Comparison of ENCODE assay signal across 9 mouse cellular contexts in genomic region chr11:114829499-114830432, GRCm38 (mm10). TPM values are rescaled to one million over a fixed set of nuclear protein-coding genes. Genes with fewer than 3 reads are reported as not detected.
DNase-seq lines count a peak whose midpoint lies in the region; ATAC-seq lines count a peak whose summit lies in the region.
"Had no signal": no experiment of that assay in that cellular context is flagged by ENCODE, and none has a peak within 500 bp of the region (broad histone marks: within the 10 kb centered on the region; RNA-seq: fewer than 3 reads in every experiment).

No protein-coding gene starts in this region.

- DNase-seq in urinary bladder, adult 18-20 months (ENCODE audit: low spot score in 2 of 2), result peak; percentile 50 to 52
- no peak for DNase-seq in urinary bladder, postnatal 10 days (ENCODE audit: low spot score)
- peak; percentile 44 for DNase-seq in forebrain, embryonic 14.5 days (ENCODE audit: low spot score)
- peak; percentile 76 for DNase-seq in heart, postnatal 4 days
- DNase-seq in midbrain, embryonic 11.5 days (ENCODE audit: low spot score, missing footprints), result peak; percentile 92
- peak; percentile 81 for DNase-seq in urinary bladder, postnatal 14 days (ENCODE audit: low spot score)
- no peak for DNase-seq in layer of hippocampus, adult 18-20 months (ENCODE audit: low spot score in 2 of 2)

- H3K9me3 ChIP-seq in forebrain, embryonic 14.5 days (replicated peaks; ENCODE audit: control insufficient read depth, low read length), result no peaks in the 10 kb centered on the region
- H3K9me3 ChIP-seq in limb, embryonic 12.5 days, result no peaks in the 10 kb centered on the region
- H3K9me3 ChIP-seq in midbrain, embryonic 11.5 days (ENCODE audit: control insufficient read depth, low read length), result no peaks in the 10 kb centered on the region

- H3K4me3 ChIP-seq in forebrain, embryonic 14.5 days (ENCODE audit: low read depth, low read length), result no peak overlapping the region; the same call in 1 of the 2 replicates
- peak overlapping the region; percentile 31 for H3K4me3 ChIP-seq in limb, embryonic 12.5 days (replicated peaks)
- peak overlapping the region; percentile 17 for H3K4me3 ChIP-seq in midbrain, embryonic 11.5 days (ENCODE audit: low read depth, low read length)

- peak overlapping the region; percentile 43 for H3K4me2 ChIP-seq in forebrain, embryonic 14.5 days (ENCODE audit: low read length)
- H3K4me2 ChIP-seq in limb, embryonic 12.5 days, result peak overlapping the region; percentile 63
- peak overlapping the region; percentile 51 for H3K4me2 ChIP-seq in midbrain, embryonic 11.5 days

- H3K27ac ChIP-seq in forebrain, embryonic 14.5 days (ENCODE audit: low read depth, low read length), result peak overlapping the region; percentile 21; the same call in 1 of the 2 replicates
- H3K27ac ChIP-seq in limb, embryonic 12.5 days, result peak overlapping the region; percentile 96
- peak overlapping the region; percentile 8; the same call in 1 of the 2 replicates for H3K27ac ChIP-seq in midbrain, embryonic 11.5 days (ENCODE audit: low read depth, low read length)

- no peaks in the 10 kb centered on the region for H3K36me3 ChIP-seq in forebrain, embryonic 14.5 days (ENCODE audit: control insufficient read depth, insufficient read depth, low read length)
- no peaks in the 10 kb centered on the region for H3K36me3 ChIP-seq in limb, embryonic 12.5 days
- H3K36me3 ChIP-seq in midbrain, embryonic 11.5 days (ENCODE audit: control insufficient read depth, insufficient read depth, low read length), result no peaks in the 10 kb centered on the region

- H3K9ac ChIP-seq in forebrain, embryonic 14.5 days (ENCODE audit: low read length), result peak overlapping the region; percentile 53
- peak overlapping the region; percentile 57 for H3K9ac ChIP-seq in limb, embryonic 12.5 days (replicated peaks)
- H3K9ac ChIP-seq in midbrain, embryonic 11.5 days (ENCODE audit: low read length), result peak overlapping the region; percentile 61

- WGBS in forebrain, embryonic 14.5 days, result 8% methylated on average over 24 of the region's 24 CpGs
- 2% methylated on average over 24 of the region's 24 CpGs for WGBS in limb, embryonic 12.5 days
- WGBS in midbrain, embryonic 11.5 days, result 7% methylated on average over 24 of the region's 24 CpGs

- no peaks in the 10 kb centered on the region for H3K27me3 ChIP-seq in forebrain, embryonic 14.5 days (replicated peaks; ENCODE audit: control insufficient read depth, insufficient read depth, low read length)
- H3K27me3 ChIP-seq in limb, embryonic 12.5 days, result no peaks in the 10 kb centered on the region
- H3K27me3 ChIP-seq in midbrain, embryonic 11.5 days (ENCODE audit: control insufficient read depth, insufficient read depth, low read length), result no peaks in the 10 kb centered on the region

- ATAC-seq in forebrain, embryonic 14.5 days, result peak; percentile 54; the same call in 1 of the 2 replicates
- ATAC-seq in limb, embryonic 12.5 days (ENCODE audit: insufficient number of reproducible peaks, insufficient read depth, low FRiP score, low TSS enrichment, low read depth), result peak; percentile 98
- peak; percentile 77 for ATAC-seq in midbrain, embryonic 11.5 days (ENCODE audit: low FRiP score)

- peaks cover 12% of the 10 kb centered on the region for H3K4me1 ChIP-seq in forebrain, embryonic 14.5 days (ENCODE audit: control insufficient read depth, insufficient read depth, low read length)
- peaks cover 22% of the 10 kb centered on the region for H3K4me1 ChIP-seq in limb, embryonic 12.5 days (replicated peaks)
- H3K4me1 ChIP-seq in midbrain, embryonic 11.5 days (ENCODE audit: control insufficient read depth, insufficient read depth, low read length), result peaks cover 20% of the 10 kb centered on the region

RNA-seq across cellular contexts. Expression of gene Gprc5c, which starts 21.2 kb away (rescaled TPM):
- polyA plus RNA-seq in forebrain, embryonic 14.5 days (2014; fragmentation: Nextera tagmentation; extraction: Ambion mirVana), result 4.4 and 5.4 TPM in 2 replicates
- 10 to 100 TPM; 11.9 to 12.1 TPM for total RNA-seq in heart, postnatal 4 days (2021)
- polyA plus RNA-seq in limb, embryonic 12.5 days (2016; fragmentation: Nextera tagmentation; extraction: Ambion mirVana), result 50.7 and 53.8 TPM in 2 replicates
- polyA plus RNA-seq in midbrain, embryonic 11.5 days (2014; fragmentation: Nextera tagmentation; extraction: Ambion mirVana), result 8.9 and 10.7 TPM in 2 replicates
- 1 to 10 TPM; 3.3 to 3.7 TPM for total RNA-seq in layer of hippocampus, adult 18-20 months (2021)
- total RNA-seq: MEL had no signal

RNA-seq across cellular contexts. Expression of gene Gpr142, which starts 31.0 kb away (rescaled TPM):
- not detected in 2 replicates for polyA plus RNA-seq in forebrain, embryonic 14.5 days (2014; fragmentation: Nextera tagmentation; extraction: Ambion mirVana)
- total RNA-seq in heart, postnatal 4 days (2021), result not detected
- not detected in 2 replicates for polyA plus RNA-seq in limb, embryonic 12.5 days (2016; fragmentation: Nextera tagmentation; extraction: Ambion mirVana)
- 0.12 TPM in 1 of 2 replicates, not detected in the other for polyA plus RNA-seq in midbrain, embryonic 11.5 days (2014; fragmentation: Nextera tagmentation; extraction: Ambion mirVana)
- total RNA-seq in layer of hippocampus, adult 18-20 months (2021), result not detected
- total RNA-seq: MEL had no signal

RNA-seq across cellular contexts. Expression of gene Btbd17, which starts 34.0 kb away (rescaled TPM):
- polyA plus RNA-seq in forebrain, embryonic 14.5 days (2014; fragmentation: Nextera tagmentation; extraction: Ambion mirVana), result 22.1 and 24.7 TPM in 2 replicates
- total RNA-seq in heart, postnatal 4 days (2021), result under 1 TPM; 0.17 to 0.25 TPM
- 1.5 TPM in 2 replicates for polyA plus RNA-seq in limb, embryonic 12.5 days (2016; fragmentation: Nextera tagmentation; extraction: Ambion mirVana)
- polyA plus RNA-seq in midbrain, embryonic 11.5 days (2014; fragmentation: Nextera tagmentation; extraction: Ambion mirVana), result 65.3 and 70.2 TPM in 2 replicates
- 10 to 100 TPM; 18.7 to 23.2 TPM for total RNA-seq in layer of hippocampus, adult 18-20 months (2021)
- total RNA-seq: MEL had no signal

Comparison
In these comparisons a context has a peak if more than half of its experiments do, and no peak if none do; other contexts are left out.
1. DNase-seq: peak in urinary bladder, adult 18-20 months (2 of 2), forebrain, embryonic 14.5 days (single experiment), heart, postnatal 4 days (single experiment), midbrain, embryonic 11.5 days (single experiment) and urinary bladder, postnatal 14 days (single experiment); none in urinary bladder, postnatal 10 days (single experiment) and layer of hippocampus, adult 18-20 months (0 of 2).
2. H3K27ac ChIP-seq: peak in every context shown above with its lines; median percentile 96 in limb, embryonic 12.5 days; 21 in forebrain, embryonic 14.5 days; 8 in midbrain, embryonic 11.5 days.
3. Peak in every context shown above with its lines, with median percentiles within 50 percentile points of each other: ATAC-seq, H3K4me2 ChIP-seq and H3K9ac ChIP-seq.